Mouse (Mus musculus): ENCODE measurements at regions not wholly inside any gene's neighbourhood (a gene's known extent, or its start where the extent isn't known, plus 50 kb on each side); places are given as distances from the start of the nearest gene placed in this dataset.

DNA sequence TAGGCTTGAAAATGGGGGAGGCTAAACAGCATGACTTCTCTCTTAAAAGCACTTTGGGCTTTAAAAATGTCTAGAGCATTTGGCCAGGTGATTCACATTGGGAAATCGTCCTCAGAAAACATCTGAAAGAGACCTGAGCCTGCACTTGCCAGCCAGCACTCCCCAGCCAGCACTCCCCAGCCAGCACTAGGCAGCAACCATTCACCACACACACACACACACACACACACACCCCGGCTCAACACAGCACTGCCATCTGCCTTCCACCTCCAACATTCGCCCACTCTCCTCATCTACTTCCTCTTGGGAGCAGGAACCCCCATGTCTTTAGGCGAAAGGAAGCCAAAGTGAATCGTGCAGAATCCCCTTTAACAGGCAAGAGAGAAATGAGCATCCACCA, 85.4 kb downstream of the Atp23 start:
- TF ChIP-seq CTCF (IDR thresholded peaks at IDR 0.05; ENCODE audit: extremely low read depth, insufficient read length, insufficient replicate concordance, low read depth, low read length) (no peak), POLR2A (IDR thresholded peaks at IDR 0.05; ENCODE audit: low read depth, low read length) (no peak)
